Mouse (Mus musculus): ENCODE measurements around the gene Tmprss4. TPM values are rescaled to one million over a fixed set of nuclear protein-coding genes. Genes with fewer than 3 reads are reported as not detected.
A peak's percentile ranks its signal among the peaks of the same experiment; 100 is the strongest.

The Tmprss4 gene
- not detected for total RNA-seq (2021)
- long read RNA-seq, experiment 1, result 0 reads
- long read RNA-seq, experiment 2, result 0 reads

- no peak for DNase-seq (ENCODE audit: low spot score in 2 of 2)
Observed at GRCm38 (mm10) chr9:45203797-45204410, at the start of gene Tmprss4. Gene Tmprss4, minus strand, starts transcription at chr9:45204092.

DNA sequence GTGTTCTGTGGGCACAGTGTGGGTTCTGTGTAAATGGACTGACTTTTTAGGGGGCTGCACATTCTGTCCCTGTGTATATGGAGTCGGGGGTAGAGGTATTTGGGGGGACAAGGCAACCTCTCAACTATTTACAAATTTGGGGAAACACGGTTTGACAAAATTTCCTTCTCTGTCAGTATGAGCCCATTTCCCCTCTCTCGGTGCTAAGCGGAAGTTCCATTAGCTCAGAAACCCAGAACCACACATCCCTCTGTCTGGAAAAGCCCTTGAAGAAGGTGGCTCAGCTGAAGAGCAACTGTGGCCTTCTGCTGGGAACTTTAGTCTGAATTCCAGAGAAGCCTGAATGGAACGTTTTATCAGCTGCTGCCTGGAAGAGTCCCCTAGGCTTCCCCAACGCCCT, 48.5 kb upstream of the Tmprss4 start:
- no peak for DNase-seq (ENCODE audit: low spot score in 2 of 2)

GRCm38 (mm10) chr9:45251990-45252389, 48.1 kb upstream of the Tmprss4 start:
- no peak for DNase-seq (ENCODE audit: low spot score in 2 of 2)

GRCm38 (mm10) chr9:45251281-45251680, 47.4 kb upstream of the Tmprss4 start:
- no peak for DNase-seq (ENCODE audit: low spot score in 2 of 2)

GRCm38 (mm10) chr9:45250306-45250705, 46.4 kb upstream of the Tmprss4 start:
- no peak for DNase-seq (ENCODE audit: low spot score in 2 of 2)

DNA sequence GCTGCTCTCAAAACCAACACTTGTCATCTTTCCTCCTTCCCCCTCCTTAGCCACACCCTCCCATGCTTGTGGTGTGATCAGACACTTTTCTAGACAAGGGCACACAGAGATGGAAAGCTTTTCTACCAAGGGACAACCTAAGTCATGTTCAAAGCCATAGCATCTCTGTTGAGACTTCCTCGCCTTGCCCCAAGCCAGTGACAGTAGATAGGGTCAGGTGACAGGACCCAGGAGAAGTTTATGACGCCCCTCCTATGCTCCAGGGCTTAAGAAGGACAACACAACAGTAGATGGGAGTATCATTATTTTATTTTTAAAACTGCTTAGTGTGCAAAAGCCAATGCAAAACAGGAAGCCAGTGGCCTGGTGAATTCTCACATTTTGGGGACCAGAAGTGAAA, 43.6 kb upstream of the Tmprss4 start:
- DNase-seq (ENCODE audit: low spot score in 2 of 2), result no peak

DNA sequence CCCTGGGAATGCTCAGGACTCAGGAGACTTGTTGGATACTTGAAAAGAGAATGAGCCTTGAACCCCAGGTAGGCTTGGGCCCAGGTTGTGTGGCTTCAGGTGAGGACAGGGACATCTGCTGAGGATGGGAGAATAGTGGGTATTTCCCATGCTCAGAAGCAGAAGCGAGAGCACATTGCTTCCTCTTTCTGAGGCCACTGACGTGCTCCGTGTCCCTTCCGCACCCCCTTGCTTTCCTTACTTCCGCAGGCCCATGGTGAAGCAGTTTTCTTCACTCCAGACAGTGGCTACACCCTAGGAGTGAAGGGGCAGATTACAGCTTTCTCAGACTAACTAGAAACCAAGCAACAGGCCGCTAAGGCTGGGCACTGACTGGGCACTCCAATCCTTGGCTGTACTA, 42.2 kb upstream of the Tmprss4 start:
- DNase-seq (ENCODE audit: low spot score in 2 of 2), result no peak

DNA sequence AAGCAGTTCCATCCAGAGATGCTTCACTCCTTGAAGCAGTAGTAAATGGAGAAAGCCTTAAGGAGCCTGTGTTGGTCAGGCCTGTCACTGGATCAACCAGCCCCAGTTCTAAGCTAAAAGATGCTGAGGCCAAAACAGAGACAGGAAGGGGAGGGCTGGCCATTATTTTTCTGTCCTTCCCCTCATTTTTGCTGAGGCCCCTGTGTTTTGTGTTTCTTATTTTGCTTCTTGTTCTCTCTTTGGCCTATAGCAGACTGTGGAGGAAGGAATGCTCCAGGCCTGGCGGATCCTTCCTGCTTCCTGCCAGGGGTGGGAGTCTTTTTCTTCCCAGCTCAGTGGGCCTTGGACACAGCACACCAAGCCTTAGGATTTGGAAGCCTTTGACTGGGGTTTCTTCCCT, 41.5 kb upstream of the Tmprss4 start:
- DNase-seq (ENCODE audit: low spot score in 2 of 2), result no peak

DNA sequence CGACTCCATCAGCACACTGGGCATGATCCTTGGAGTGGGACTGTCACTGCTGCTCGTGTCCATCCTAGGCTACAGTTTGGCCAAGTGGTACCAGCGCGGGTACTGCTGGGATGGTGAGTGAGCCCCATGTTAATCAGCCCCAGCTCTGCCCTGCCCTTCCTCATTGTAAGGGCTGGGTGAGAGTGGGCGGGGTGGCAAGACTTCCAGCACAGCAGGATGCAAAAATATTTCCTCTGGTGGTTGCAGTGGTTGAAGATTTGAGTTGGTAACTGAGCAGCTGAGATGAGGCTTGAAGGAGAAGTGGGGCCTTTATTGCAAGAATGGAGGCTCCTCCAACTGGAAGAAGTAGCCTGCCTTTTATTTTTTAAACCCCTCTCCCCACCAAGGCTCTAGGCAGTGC, 37.5 kb upstream of the Tmprss4 start:
- DNase-seq (ENCODE audit: low spot score in 2 of 2), result no peak

GRCm38 (mm10) chr9:45236744-45237143, 32.9 kb upstream of the Tmprss4 start:
- DNase-seq (ENCODE audit: low spot score in 2 of 2), result no peak

DNA sequence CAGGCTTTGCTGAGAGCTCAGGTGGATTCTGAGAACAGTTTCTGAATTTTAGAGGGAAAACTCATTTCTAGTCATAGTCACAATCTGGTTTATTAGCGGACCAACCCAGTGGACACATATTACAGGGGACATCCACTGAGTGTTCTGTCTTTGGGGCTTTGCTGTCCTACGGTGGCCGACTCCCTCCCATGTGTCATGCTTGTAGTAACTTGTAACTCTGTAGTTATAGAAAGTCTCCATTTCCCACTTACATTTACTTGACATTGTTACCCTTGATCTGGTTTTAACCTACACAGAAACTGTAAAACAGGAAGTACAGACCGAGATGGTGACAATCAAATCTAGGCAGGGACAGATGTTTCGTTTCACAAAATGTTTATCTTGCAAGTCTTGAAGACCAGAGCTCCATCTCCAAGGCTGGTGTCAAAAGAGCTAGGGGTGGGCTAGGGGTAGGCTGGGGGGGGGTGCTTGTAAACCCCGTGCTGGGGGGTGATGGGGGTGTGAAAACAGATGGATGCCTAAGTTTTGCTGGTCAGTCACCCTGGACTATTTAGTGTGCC, 31.9 kb upstream of the Tmprss4 start:
- DNase-seq (ENCODE audit: low spot score in 2 of 2), result no peak

DNA sequence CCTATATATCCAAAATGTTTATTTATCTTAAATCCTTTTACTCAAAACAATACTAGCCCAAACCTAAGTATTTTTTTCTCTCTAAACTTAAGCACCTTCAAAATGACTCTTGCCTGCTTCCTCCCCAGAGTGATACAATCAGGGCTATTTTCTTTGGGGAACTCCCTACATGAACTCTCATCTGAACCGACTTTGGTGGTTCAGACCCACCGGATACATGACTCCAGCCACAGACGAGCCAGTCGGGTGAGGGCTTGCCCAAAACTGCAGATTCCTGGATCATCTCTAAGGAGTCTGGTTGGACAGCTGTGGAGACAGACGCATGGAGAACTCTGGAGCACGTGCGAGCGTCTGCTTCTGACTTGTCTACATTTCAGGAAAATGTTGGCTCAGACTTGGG, 25.5 kb upstream of the Tmprss4 start:
- DNase-seq (ENCODE audit: low spot score in 2 of 2), result no peak

- DNase-seq (ENCODE audit: low spot score in 2 of 2), result peak; percentile 89 to 94
Observed at GRCm38 (mm10) chr9:45221567-45221966, 17.7 kb upstream of the Tmprss4 start.

DNA sequence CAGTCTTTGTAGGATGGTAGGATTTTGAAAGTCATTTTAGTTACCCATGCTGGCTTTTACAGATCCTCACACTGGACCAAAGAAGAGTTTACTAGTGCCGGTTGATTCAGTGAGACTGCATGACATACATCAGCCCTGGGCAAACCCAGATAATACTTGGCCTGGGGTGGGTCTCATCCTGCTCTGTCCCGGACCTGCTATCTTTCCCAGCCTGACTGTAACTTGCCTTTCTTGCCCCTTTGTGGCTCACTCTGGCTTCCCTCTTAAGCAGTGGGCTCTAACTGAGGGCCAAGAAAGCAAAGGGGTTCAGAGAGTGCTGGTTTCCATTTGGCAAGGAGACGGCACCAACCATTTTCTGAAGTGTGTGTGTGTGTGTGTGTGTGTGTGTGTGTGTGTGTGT, 15.8 kb upstream of the Tmprss4 start:
- DNase-seq (ENCODE audit: low spot score in 2 of 2), result no peak

GRCm38 (mm10) chr9:45215526-45216179, 11.8 kb upstream of the Tmprss4 start:
- DNase-seq (ENCODE audit: low spot score in 2 of 2), result no peak

DNA sequence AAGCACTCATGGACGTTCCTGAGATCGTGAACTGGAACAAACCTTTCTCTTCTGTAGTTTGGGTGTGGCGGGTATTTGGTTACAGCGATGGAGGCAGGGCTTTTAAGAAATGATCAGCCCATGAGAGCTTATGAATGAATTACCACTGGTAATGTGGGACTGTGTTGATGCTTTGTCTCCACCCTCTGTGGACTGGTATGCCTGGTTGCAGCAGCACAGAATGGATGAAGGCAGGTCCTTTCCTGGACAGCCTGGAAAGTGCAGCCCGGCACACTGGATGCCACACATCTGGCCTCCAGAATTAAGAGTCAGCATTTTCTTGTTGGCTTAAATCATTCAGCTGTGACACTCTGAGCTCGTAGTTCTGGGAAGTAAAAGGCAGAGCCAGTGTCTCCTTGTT, 8.1 kb upstream of the Tmprss4 start:
- DNase-seq (ENCODE audit: low spot score in 2 of 2), result no peak

GRCm38 (mm10) chr9:45207015-45207743, 3.3 kb upstream of the Tmprss4 start:
- DNase-seq (ENCODE audit: low spot score in 2 of 2), result no peak

DNA sequence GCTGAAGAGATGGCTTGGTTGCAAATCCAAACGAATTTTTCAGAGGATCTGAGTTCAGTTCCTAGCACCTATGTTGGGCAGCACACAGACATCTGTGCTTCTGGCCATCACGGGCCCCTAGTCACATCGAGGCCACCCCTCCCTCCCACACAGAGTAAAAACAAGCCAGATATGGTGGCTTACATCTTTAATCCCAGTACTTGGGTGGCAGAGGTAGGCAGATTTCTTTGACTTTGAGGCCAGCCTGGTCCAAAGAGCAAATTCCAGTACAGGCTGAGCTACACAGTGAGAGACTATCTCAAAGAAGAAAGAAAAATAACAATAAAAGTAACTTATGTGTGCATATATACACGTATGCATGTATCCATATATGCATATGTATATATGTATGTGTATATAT, 2.2 kb upstream of the Tmprss4 start:
- DNase-seq (ENCODE audit: low spot score in 2 of 2), result no peak

GRCm38 (mm10) chr9:45205143-45205542, 1.3 kb upstream of the Tmprss4 start:
- no peak for DNase-seq (ENCODE audit: low spot score in 2 of 2)

GRCm38 (mm10) chr9:45202021-45202798, 1.7 kb downstream of the Tmprss4 start:
- no peak for DNase-seq (ENCODE audit: low spot score in 2 of 2)

DNA sequence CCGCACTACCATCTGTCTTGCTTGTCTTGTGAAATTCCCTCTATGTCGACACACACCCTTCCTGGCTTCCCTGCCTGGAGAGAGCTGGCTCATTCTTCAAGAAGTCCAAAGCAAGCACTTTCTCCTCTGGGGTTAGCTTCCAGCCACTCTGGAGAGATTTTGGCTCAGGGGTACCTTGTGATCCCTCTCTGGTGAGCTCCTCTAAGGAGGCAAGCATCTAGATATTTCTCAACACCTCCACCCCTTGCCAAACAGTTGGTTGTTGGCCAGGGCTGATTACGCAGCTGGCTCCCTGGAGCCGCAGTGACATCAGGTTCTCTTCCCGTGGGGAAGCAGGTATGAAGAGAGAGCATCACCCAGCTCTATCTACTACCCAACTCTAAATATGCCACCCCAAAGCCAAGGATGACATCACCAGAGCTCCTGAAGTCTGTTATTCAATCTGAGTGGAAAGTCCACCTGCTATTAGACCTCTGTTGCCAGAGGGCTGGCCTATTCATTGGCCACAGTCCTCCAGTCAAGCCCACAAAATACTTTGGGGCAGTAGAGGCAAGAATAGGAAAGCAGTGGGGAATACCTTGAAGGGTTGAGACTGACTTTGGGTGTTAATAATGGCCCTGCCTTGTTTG, 2.5 kb downstream of the Tmprss4 start:
- DNase-seq (ENCODE audit: low spot score in 2 of 2), result peak in 1 of 2 experiments; percentile 29
